Mouse (Mus musculus) thymus, adult 2 months (tissue): Measurements from ENCODE around the gene Pla2g2f.

Experiments used
- CTCF ChIP-seq: fragments of 200-500 bp; IDR thresholded peaks from 2 replicates; pipeline ENCODE4 v1.5.1; 2012; ENCODE audit warnings: mild to moderate bottlenecking, control low read depth, low read length, moderate library complexity, borderline replicate concordance; ENCODE audit not compliant: control insufficient read depth, poor library complexity, insufficient read depth; ENCODE audit errors: extremely low read depth
- POLR2A ChIP-seq: fragments of 200-500 bp; IDR thresholded peaks from 2 replicates; pipeline ENCODE4 v1.6.1; 2012; ENCODE audit warnings: mild to moderate bottlenecking, low read length, control low read depth, moderate library complexity; ENCODE audit not compliant: control insufficient read depth, poor library complexity, insufficient read depth; ENCODE audit errors: extremely low read depth

- TF ChIP-seq CTCF (no peak), POLR2A (no peak)
These were observed 32.9 kb downstream of the Pla2g2f start, which contains the start of gene Pla2g2c for GRCm38 (mm10) chr4:138724354-138725126.
